Mouse (Mus musculus) spleen, adult 2 months (tissue): Measurements from ENCODE around the gene Rbm47. TPM values are rescaled to one million over a fixed set of nuclear protein-coding genes. Genes with fewer than 3 reads are reported as not detected.

Experiments
- DNase-seq, 2 experiments: peaks; one replicate each; pipeline versions ENCODE4 v3.0.0 to v3.0.0-alpha.2; 2012 to 2021; ENCODE audit warnings: low spot score in 2 of 2, low read depth in 1 of 2
- H3K27ac ChIP-seq: fragments of 200-500 bp; 2 replicates; pipeline ENCODE4 v1.5.1; 2012; ENCODE audit warnings: low read length, inconsistent platforms; ENCODE audit not compliant: insufficient read depth
- H3K27me3 ChIP-seq: fragments of 200-500 bp; 2 replicates; pipeline ENCODE4 v1.6.1; 2012; ENCODE audit warnings: mild to moderate bottlenecking, moderate library complexity, low read length, inconsistent platforms; ENCODE audit not compliant: control insufficient read depth, insufficient read depth
- H3K36me3 ChIP-seq: fragments of 200-500 bp; 2 replicates; pipeline ENCODE4 v1.6.1; 2012; ENCODE audit warnings: mild to moderate bottlenecking, low read length, inconsistent platforms; ENCODE audit not compliant: control insufficient read depth, insufficient read depth
- H3K4me1 ChIP-seq: fragments of 200-500 bp; 2 replicates; pipeline ENCODE4 v1.6.1; 2011; ENCODE audit warnings: inconsistent platforms; ENCODE audit not compliant: control insufficient read depth, insufficient read depth, insufficient read length
- H3K4me3 ChIP-seq: fragments of 200-500 bp; 2 replicates; pipeline ENCODE4 v1.5.1; 2011; ENCODE audit warnings: mild to moderate bottlenecking, inconsistent platforms; ENCODE audit not compliant: insufficient read depth, insufficient read length; ENCODE audit errors: extremely low read depth
- CTCF ChIP-seq: fragments of 200-500 bp; IDR thresholded peaks from 2 replicates; pipeline ENCODE4 v1.5.1; 2011; ENCODE audit warnings: mild to moderate bottlenecking, inconsistent platforms; ENCODE audit not compliant: insufficient read depth, insufficient read length, insufficient replicate concordance; ENCODE audit errors: extremely low read depth
- POLR2A ChIP-seq: fragments of 200-500 bp; IDR thresholded peaks from 2 replicates; pipeline ENCODE4 v1.6.1; 2011; ENCODE audit warnings: low read depth, low read length, inconsistent platforms
- WGBS: fragments of 180-500 bp; shearing (Covaris S2); methylation state at CpG from one replicate; pipeline ENCODE4 v1.1.7; 2018; 5-methylcytosine and 5-hydroxymethylcytosine counted together
- polyA plus RNA-seq: library from polyadenylated mRNA; depleted of rRNA; stranded (reverse); fragments of >200 nt; gene quantifications from 2 replicates; pipeline ENCODE4 v1.2.3, GENCODE M21; 2012

The Rbm47 gene
- polyA plus RNA-seq, 1 experiment = 10.5 TPM

- no peaks in the 10 kb centered on the region; the same call in 1 of the 2 replicates for H3K4me1 ChIP-seq
- TF ChIP-seq CTCF (no peak), POLR2A (no peak)
- 91% methylated on average over 4 of the region's 4 CpGs for WGBS
- H3K27me3 ChIP-seq = no peaks in the 10 kb centered on the region
- H3K4me3 ChIP-seq = no peak overlapping the region
- no peaks in the 10 kb centered on the region for H3K36me3 ChIP-seq
- H3K27ac ChIP-seq = no peak overlapping the region
- no peak for DNase-seq
These were observed 31.4 kb downstream of the Rbm47 start for GRCm38 (mm10) chr5:66141474-66141873.

- no peak for DNase-seq
- H3K4me3 ChIP-seq = no peak overlapping the region
- no peaks in the 10 kb centered on the region for H3K27me3 ChIP-seq
- WGBS = 53% methylated on average over 6 of the region's 6 CpGs
- H3K27ac ChIP-seq = no peak overlapping the region
- no peaks in the 10 kb centered on the region; the same call in 1 of the 2 replicates for H3K4me1 ChIP-seq
- no peaks in the 10 kb centered on the region for H3K36me3 ChIP-seq
- TF ChIP-seq POLR2A (no peak), CTCF (no peak)
These were observed 33.2 kb downstream of the Rbm47 start for GRCm38 (mm10) chr5:66139634-66140295.

GRCm38 (mm10) chr5:66139171-66139570 lies 33.7 kb downstream of the Rbm47 start:
- H3K36me3 ChIP-seq = no peaks in the 10 kb centered on the region
- no peak overlapping the region for H3K27ac ChIP-seq
- DNase-seq = no peak
- 62% methylated on average over 6 of the region's 6 CpGs for WGBS
- no peaks in the 10 kb centered on the region; the same call in 1 of the 2 replicates for H3K4me1 ChIP-seq
- no peak for TF ChIP-seq POLR2A
- no peak overlapping the region for H3K4me3 ChIP-seq
- no peaks in the 10 kb centered on the region for H3K27me3 ChIP-seq

- Histone ChIP-seq H3K4me3 (no peak overlapping the region), H3K4me1 (no peaks in the 10 kb centered on the region; the same call in 1 of the 2 replicates), H3K27me3 (no peaks in the 10 kb centered on the region), H3K27ac (no peak overlapping the region), H3K36me3 (no peaks in the 10 kb centered on the region)
- 68% methylated on average over 10 of the region's 10 CpGs for WGBS
- DNase-seq = no peak
- no peak for TF ChIP-seq POLR2A
These were observed 34.3 kb downstream of the Rbm47 start for GRCm38 (mm10) chr5:66138597-66138996.

- H3K27me3 ChIP-seq = no peaks in the 10 kb centered on the region
- no peak overlapping the region for H3K4me3 ChIP-seq
- H3K4me1 ChIP-seq = no peaks in the 10 kb centered on the region; the same call in 1 of the 2 replicates
- no peak for DNase-seq
- no peak for TF ChIP-seq CTCF
- TF ChIP-seq POLR2A = no peak
- H3K36me3 ChIP-seq = no peaks in the 10 kb centered on the region
- 21% methylated on average over 4 of the region's 4 CpGs for WGBS
- no peak overlapping the region for H3K27ac ChIP-seq
These were observed 35.7 kb downstream of the Rbm47 start for GRCm38 (mm10) chr5:66137250-66137649.

GRCm38 (mm10) chr5:66135853-66136210 lies 37.1 kb downstream of the Rbm47 start:
- H3K4me1 ChIP-seq = no peaks in the 10 kb centered on the region; the same call in 1 of the 2 replicates
- TF ChIP-seq POLR2A (no peak), CTCF (no peak)
- H3K36me3 ChIP-seq = no peaks in the 10 kb centered on the region
- 75% methylated on average over 3 of the region's 3 CpGs for WGBS
- H3K4me3 ChIP-seq = no peak overlapping the region
- no peaks in the 10 kb centered on the region for H3K27me3 ChIP-seq
- DNase-seq = no peak
- no peak overlapping the region for H3K27ac ChIP-seq

GRCm38 (mm10) chr5:66135161-66135852 lies 37.6 kb downstream of the Rbm47 start:
- Histone ChIP-seq H3K4me3 (no peak overlapping the region), H3K27me3 (no peaks in the 10 kb centered on the region), H3K36me3 (no peaks in the 10 kb centered on the region), H3K27ac (no peak overlapping the region), H3K4me1 (no peaks in the 10 kb centered on the region; the same call in 1 of the 2 replicates)
- DNase-seq = no peak
- 63% methylated on average over 11 of the region's 11 CpGs for WGBS
- TF ChIP-seq CTCF (no peak), POLR2A (no peak)
